Mouse (Mus musculus) thymus, adult 2 months (tissue): ENCODE results near the gene Lcn9.

Experiments used
- CTCF ChIP-seq: fragments of 200-500 bp; IDR thresholded peaks from 2 replicates; pipeline ENCODE4 v1.5.1; 2012; ENCODE audit warnings: mild to moderate bottlenecking, control low read depth, low read length, moderate library complexity, borderline replicate concordance; ENCODE audit not compliant: control insufficient read depth, poor library complexity, insufficient read depth; ENCODE audit errors: extremely low read depth
- POLR2A ChIP-seq: fragments of 200-500 bp; IDR thresholded peaks from 2 replicates; pipeline ENCODE4 v1.6.1; 2012; ENCODE audit warnings: mild to moderate bottlenecking, low read length, control low read depth, moderate library complexity; ENCODE audit not compliant: control insufficient read depth, poor library complexity, insufficient read depth; ENCODE audit errors: extremely low read depth

- TF ChIP-seq CTCF (no peak), POLR2A (no peak)
Measured at GRCm38 (mm10) chr2:25780921-25781320, 42.0 kb upstream of the Lcn9 start.
